Mouse (Mus musculus) myocyte (in vitro differentiated cells): ENCODE data around the gene Gna12. TPM values are rescaled to one million over a fixed set of nuclear protein-coding genes. Genes with fewer than 3 reads are reported as not detected.

Source experiments
- H3K27me3 ChIP-seq: one replicate; pipeline ENCODE4 v1.6.1; 2011; ENCODE audit not compliant: control insufficient read depth, insufficient read depth, insufficient read length
- H3K36me3 ChIP-seq: one replicate; pipeline ENCODE4 v1.6.1; 2011; ENCODE audit not compliant: control insufficient read depth, insufficient read depth
- H3K4me2 ChIP-seq: one replicate; pipeline ENCODE4 v1.6.1; 2011; ENCODE audit warnings: low read depth, control low read depth
- H3K4me3 ChIP-seq: one replicate; pipeline ENCODE4 v1.5.1; 2011; ENCODE audit warnings: mild to moderate bottlenecking, control low read depth, moderate library complexity
- H3K79me2 ChIP-seq: one replicate; pipeline ENCODE4 v1.6.1; 2011; ENCODE audit not compliant: control insufficient read depth, insufficient read depth
- H3ac ChIP-seq: one replicate; pipeline ENCODE4 v1.6.1; 2011; ENCODE audit not compliant: control insufficient read depth, insufficient read length
- CEBPB ChIP-seq: IDR thresholded peaks from 2 replicates; pipeline ENCODE4 v1.6.1; 2011; ENCODE audit warnings: mild to moderate bottlenecking, moderate library complexity; ENCODE audit not compliant: poor library complexity, insufficient read depth, severe bottlenecking
- E2F4 ChIP-seq: IDR thresholded peaks from one replicate; pipeline ENCODE4 v1.6.1; 2011; ENCODE audit warnings: mild to moderate bottlenecking, control low read depth, moderate library complexity; ENCODE audit not compliant: insufficient read depth
- MAX ChIP-seq: IDR thresholded peaks from one replicate; pipeline ENCODE4 v1.6.1; 2011; ENCODE audit warnings: low read depth, mild to moderate bottlenecking, control low read depth
- MYOD1 ChIP-seq, 3 experiments: IDR thresholded peaks; one replicate each; pipeline ENCODE4 v1.6.1; 2011; ENCODE audit warnings: control low read depth in 2 of 3, low read depth in 2 of 3, mild to moderate bottlenecking in 2 of 3, moderate library complexity in 1 of 3; ENCODE audit not compliant: insufficient read length in 2 of 3, control insufficient read depth in 1 of 3
- MYOG ChIP-seq, 3 experiments: IDR thresholded peaks; one replicate each; pipeline ENCODE4 v1.6.1; 2011; ENCODE audit warnings: control low read depth in 2 of 3, low read depth in 2 of 3, mild to moderate bottlenecking in 2 of 3; ENCODE audit not compliant: insufficient read length in 2 of 3, control insufficient read depth in 1 of 3, insufficient read depth in 1 of 3
- POLR2A ChIP-seq: IDR thresholded peaks from one replicate; pipeline ENCODE4 v1.6.1; 2011; ENCODE audit warnings: low read depth, mild to moderate bottlenecking, control low read depth, moderate library complexity; ENCODE audit not compliant: insufficient read length
- POLR2AphosphoS2 ChIP-seq: IDR thresholded peaks from one replicate; pipeline ENCODE4 v1.6.1; 2011; ENCODE audit warnings: low read depth, control low read depth; ENCODE audit not compliant: insufficient read length
- REST ChIP-seq: IDR thresholded peaks from one replicate; pipeline ENCODE4 v1.6.1; 2011; ENCODE audit warnings: mild to moderate bottlenecking, control low read depth, moderate library complexity; ENCODE audit not compliant: insufficient read depth, insufficient read length
- SRF ChIP-seq: IDR thresholded peaks from one replicate; pipeline ENCODE4 v1.6.1; 2011; ENCODE audit warnings: low read depth; ENCODE audit not compliant: control insufficient read depth, insufficient read length
- TCF12 ChIP-seq: IDR thresholded peaks from one replicate; pipeline ENCODE4 v1.6.1; 2011; ENCODE audit warnings: mild to moderate bottlenecking, control low read depth; ENCODE audit not compliant: poor library complexity, insufficient read depth, severe bottlenecking
- TCF3 ChIP-seq: IDR thresholded peaks from one replicate; pipeline ENCODE4 v1.6.1; 2011; ENCODE audit warnings: low read depth, control low read depth; ENCODE audit not compliant: insufficient read length
- USF1 ChIP-seq: IDR thresholded peaks from one replicate; pipeline ENCODE4 v1.6.1; 2011; ENCODE audit warnings: low read depth, mild to moderate bottlenecking, control low read depth, moderate library complexity
- polyA plus RNA-seq: library from polyadenylated mRNA; unstranded; fragments of >200 nt; fragmentation: generic; extraction: Trizol; gene quantifications from one replicate; pipeline ENCODE4 v1.2.1, GENCODE M21; 2012; ENCODE audit warnings: missing spikeins

Gna12 gene
- polyA plus RNA-seq, 1 experiment = 48.8 TPM

DNA sequence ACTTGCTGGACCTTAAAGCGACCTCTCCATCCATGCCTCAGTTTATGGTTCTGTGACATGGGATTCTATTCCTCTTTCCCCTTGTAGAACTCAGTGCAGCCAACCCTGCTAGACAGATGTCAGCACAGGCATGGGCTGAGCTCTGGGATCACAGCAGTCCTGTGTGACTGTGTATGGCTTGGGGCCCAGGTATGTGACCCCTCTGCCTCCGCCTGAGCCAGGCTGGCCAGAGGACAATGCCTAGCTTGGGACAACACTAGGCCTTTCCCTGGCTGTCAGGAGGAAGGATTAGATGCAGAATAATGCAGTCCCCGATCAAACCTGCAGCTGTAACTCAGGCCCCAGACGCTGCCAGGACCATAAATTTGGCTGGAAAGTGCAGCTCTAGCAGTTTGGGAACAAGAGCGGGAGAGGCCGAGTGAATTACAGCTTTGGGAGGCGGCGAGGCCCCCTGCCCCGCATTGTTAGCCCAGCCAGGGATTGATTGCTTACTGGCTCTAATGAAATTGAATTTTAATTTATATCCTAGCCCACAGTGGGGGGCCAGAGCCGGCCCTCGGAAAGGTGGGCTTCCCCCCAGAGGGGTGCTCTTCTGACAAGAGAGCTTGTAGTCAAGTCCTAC is 25.8 kb upstream of the Gna12 start:
- H3K4me3 ChIP-seq = no peak overlapping the region

DNA sequence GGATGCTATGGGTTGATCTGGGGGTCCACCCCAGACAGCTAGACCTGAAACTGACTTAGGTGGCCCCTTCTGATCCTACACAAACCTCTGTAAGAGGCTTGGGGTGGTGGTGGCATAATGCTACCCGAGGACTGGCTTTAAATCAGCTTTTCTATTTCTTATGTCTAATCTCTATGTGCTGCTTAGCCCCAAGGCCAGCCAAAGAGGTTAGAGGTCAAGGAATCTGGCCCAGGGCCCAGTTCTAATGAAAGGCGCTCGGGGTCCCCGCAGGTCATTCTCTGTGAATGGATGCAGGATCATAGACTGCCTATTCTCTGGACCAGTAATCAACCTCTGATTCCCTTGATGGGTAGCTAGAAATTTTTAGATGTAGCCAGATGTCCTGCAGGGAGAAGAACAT is 24.5 kb upstream of the Gna12 start:
- Histone ChIP-seq H3K4me3 (no peak overlapping the region), H3K27me3 (no peaks in the 10 kb centered on the region), H3K79me2 (no peaks in the 10 kb centered on the region), H3ac (no peak overlapping the region), H3K36me3 (no peaks in the 10 kb centered on the region), H3K4me2 (no peak overlapping the region)
- no peak for TF ChIP-seq MYOD1 (IDR thresholded peaks at IDR 0.05; ENCODE audit: control insufficient read depth in 1 of 3, insufficient read length in 2 of 3, low read depth in 2 of 3)
- TF ChIP-seq E2F4 = no peak
- no peak for TF ChIP-seq USF1
- TF ChIP-seq REST = no peak
- TF ChIP-seq TCF3 = no peak
- TF ChIP-seq SRF = no peak
- no peak for TF ChIP-seq POLR2AphosphoS2
- no peak for TF ChIP-seq POLR2A
- TF ChIP-seq CEBPB = no peak
- TF ChIP-seq MAX = no peak
- no peak for TF ChIP-seq TCF12

More for the DNA sequence above, 25.8 kb upstream of the Gna12 start:
- Histone ChIP-seq H3ac (no peak overlapping the region), H3K4me2 (no peak overlapping the region), H3K79me2 (no peaks in the 10 kb centered on the region), H3K27me3 (no peaks in the 10 kb centered on the region), H3K36me3 (no peaks in the 10 kb centered on the region)
- TF ChIP-seq TCF12 (no peak), CEBPB (no peak)

DNA sequence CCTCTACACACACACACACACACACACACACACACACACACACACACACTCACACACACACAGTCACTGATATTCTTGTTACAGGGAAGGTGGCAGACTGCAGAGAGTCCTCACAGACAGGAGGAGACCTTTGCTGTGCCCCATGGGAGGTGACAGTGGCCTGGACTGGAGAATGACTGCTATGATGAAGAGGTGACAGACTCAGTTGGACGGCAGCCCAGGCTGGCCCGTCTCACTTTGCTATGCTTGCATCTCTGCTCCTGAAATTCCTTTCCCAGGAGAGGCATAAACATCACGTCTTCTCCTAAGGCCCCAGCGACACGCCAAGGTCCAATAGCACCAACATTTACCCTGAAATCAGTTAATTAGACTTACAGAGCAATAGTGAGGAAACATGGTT is 23.5 kb upstream of the Gna12 start:
- Histone ChIP-seq H3K4me2 (no peak overlapping the region), H3K79me2 (no peaks in the 10 kb centered on the region), H3K27me3 (no peaks in the 10 kb centered on the region), H3ac (no peak overlapping the region), H3K36me3 (no peaks in the 10 kb centered on the region), H3K4me3 (no peak overlapping the region)
- TF ChIP-seq TCF12 (no peak), REST (no peak), POLR2AphosphoS2 (no peak), TCF3 (no peak), MYOG (IDR thresholded peaks at IDR 0.05; ENCODE audit: control insufficient read depth in 1 of 3, insufficient read depth in 1 of 3, insufficient read length in 2 of 3, low read depth in 2 of 3) (no peak), E2F4 (no peak), USF1 (no peak), POLR2A (no peak), CEBPB (no peak), MYOD1 (IDR thresholded peaks at IDR 0.05; ENCODE audit: control insufficient read depth in 1 of 3, insufficient read length in 2 of 3, low read depth in 2 of 3) (no peak), SRF (no peak), MAX (no peak)

DNA sequence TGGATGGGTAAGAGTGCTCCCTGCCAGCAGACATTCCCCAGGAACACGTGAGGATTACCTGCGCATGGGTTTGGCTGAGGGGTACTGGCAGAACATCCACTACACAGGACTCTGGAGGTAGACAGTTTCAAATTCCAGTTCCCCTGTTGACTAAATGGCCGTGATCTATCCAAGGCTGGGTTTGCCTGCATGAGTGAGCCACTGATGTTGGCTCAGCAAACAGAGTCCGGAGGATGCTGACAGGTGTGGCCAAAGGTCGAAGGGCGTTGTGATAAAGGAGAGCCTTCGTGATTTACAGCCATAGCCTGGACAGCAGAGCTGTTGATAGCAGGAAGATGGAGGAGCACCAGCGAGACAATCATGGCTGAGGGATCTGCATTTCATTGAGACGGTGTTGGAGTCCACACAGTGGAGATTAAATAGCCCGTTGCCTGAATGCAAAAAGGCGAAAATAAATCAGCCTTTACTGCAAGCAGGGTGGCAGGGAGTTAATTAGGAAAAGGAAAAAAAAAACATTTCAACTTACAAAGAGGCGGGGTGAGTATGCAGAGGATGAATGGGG is 22.3 kb upstream of the Gna12 start:
- Histone ChIP-seq H3K4me2 (no peak overlapping the region), H3K36me3 (no peaks in the 10 kb centered on the region), H3K4me3 (no peak overlapping the region), H3K79me2 (no peaks in the 10 kb centered on the region), H3ac (no peak overlapping the region), H3K27me3 (no peaks in the 10 kb centered on the region)
- no peak for TF ChIP-seq CEBPB
- no peak for TF ChIP-seq TCF3
- TF ChIP-seq SRF = no peak
- no peak for TF ChIP-seq USF1
- TF ChIP-seq MYOD1 (IDR thresholded peaks at IDR 0.05; ENCODE audit: control insufficient read depth in 1 of 3, insufficient read length in 2 of 3, low read depth in 2 of 3) = no peak
- TF ChIP-seq POLR2A = no peak

DNA sequence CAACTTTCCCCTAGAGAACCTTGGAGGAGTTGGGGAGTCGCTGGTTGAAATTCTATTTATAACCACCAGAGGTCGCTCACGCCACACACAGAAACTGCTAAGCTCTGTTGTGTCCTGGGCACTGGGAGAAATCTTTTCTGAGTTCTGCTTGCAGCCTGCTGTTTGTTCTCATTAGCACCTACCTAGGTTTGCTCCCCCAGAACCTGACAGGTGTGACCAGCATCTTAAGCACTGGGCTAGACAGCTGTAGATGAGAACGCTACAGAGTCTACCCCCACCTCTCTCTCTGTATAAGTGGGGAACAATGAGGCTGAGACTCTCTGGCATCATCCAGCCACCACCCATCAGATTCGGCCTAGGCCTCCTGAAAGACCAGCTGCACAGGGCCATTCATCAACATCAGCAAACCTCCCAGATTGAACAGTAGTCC is 17.1 kb upstream of the Gna12 start:
- Histone ChIP-seq H3ac (no peak overlapping the region), H3K79me2 (no peaks in the 10 kb centered on the region), H3K36me3 (no peaks in the 10 kb centered on the region), H3K27me3 (no peaks in the 10 kb centered on the region), H3K4me2 (no peak overlapping the region), H3K4me3 (no peak overlapping the region)
- TF ChIP-seq POLR2A (no peak), MYOD1 (IDR thresholded peaks at IDR 0.05; ENCODE audit: control insufficient read depth in 1 of 3, insufficient read length in 2 of 3, low read depth in 2 of 3) (no peak), MYOG (IDR thresholded peaks at IDR 0.05; ENCODE audit: control insufficient read depth in 1 of 3, insufficient read depth in 1 of 3, insufficient read length in 2 of 3, low read depth in 2 of 3) (no peak), TCF12 (no peak), POLR2AphosphoS2 (no peak), SRF (no peak), USF1 (no peak), CEBPB (no peak), E2F4 (no peak), MAX (no peak)
